Mouse (Mus musculus): Measurements from ENCODE around the gene Nrxn2.

DNA sequence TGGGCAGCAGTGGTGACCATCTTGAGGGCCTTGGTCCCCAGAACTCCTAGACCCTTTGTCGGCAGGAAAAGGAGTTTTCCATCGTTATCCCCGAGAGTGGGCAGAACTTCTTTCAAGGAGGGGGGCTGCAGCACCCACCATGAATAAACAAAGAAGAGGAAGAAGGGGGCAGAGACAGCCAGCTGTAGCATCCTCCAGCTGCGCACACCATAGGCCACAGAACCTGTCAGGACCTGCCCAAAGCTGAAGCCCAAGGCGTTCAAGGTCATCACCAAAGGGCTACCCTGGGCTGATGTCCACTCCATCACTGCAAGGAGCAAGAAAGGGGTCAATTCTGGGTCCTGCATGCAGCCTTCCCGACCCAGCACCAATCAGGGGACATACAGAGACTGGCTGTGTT lies 121.7 kb downstream of the Nrxn2 start:
- TF ChIP-seq CTCF (IDR thresholded peaks at IDR 0.05; ENCODE audit: low read depth, low read length) (no peak), POLR2A (IDR thresholded peaks at IDR 0.05; ENCODE audit: insufficient read depth, low read length) (no peak), EP300 (IDR thresholded peaks at IDR 0.05; ENCODE audit: insufficient read depth, low read depth, low read length) (no peak)

Measured in ES-Bruce4 (cell line).